Mouse (Mus musculus): ENCODE results near the gene Ggact. TPM values are rescaled to one million over a fixed set of nuclear protein-coding genes. Genes with fewer than 3 reads are reported as not detected.

The Ggact gene
- polyA plus RNA-seq, 1 experiment from 2014 or later = 25.0 TPM

GRCm38 (mm10) chr14:122901177-122901576, 12.4 kb downstream of the Ggact start:
- DNase-seq (ENCODE audit: low spot score) = no peak

DNA sequence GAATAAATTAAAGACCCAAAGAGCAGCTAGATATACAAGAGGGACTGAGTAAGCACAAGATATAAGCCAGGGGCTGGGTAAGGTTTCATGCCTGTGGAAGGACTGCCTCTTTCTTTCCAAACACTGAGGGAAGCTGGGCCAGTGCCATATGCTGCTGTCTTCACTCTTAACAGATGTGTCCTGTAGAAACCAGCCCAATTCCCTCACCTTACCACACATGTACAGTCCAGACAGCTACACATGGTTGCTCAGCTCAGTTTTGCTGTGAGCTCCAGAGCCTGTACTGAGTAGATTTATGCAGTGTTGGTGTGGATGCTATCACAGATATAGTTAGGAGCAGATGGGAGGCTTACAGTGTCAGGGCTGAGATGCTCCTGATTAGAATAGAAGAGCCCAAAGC, 12.9 kb downstream of the Ggact start:
- no peak for DNase-seq (ENCODE audit: low spot score)

DNA sequence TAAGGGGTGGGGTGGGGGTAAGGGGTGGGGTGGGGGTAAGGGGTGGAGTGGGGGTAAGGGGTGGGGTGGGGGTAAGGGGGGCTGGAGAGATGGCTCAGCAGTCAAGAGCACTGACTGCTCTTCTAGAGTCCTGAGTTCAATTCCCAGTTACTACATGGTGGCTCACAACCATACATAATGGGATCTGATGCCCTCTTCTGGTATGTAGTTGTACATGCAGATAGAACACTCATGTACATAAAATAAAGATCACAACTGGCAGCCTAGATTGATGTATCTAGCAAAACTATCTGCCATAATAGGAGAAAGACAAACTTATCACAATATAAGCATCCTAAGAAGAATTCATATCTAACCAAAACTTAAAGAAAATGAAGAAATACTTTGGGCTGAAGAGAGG, 15.0 kb downstream of the Ggact start:
- no peak for DNase-seq (ENCODE audit: low spot score)

GRCm38 (mm10) chr14:122896106-122896505, 17.5 kb downstream of the Ggact start:
- DNase-seq (ENCODE audit: low spot score) = no peak

GRCm38 (mm10) chr14:122891470-122891968, 22.0 kb downstream of the Ggact start:
- DNase-seq (ENCODE audit: low spot score) = no peak

GRCm38 (mm10) chr14:122888480-122888872, 25.1 kb downstream of the Ggact start:
- DNase-seq (ENCODE audit: low spot score) = no peak

DNA sequence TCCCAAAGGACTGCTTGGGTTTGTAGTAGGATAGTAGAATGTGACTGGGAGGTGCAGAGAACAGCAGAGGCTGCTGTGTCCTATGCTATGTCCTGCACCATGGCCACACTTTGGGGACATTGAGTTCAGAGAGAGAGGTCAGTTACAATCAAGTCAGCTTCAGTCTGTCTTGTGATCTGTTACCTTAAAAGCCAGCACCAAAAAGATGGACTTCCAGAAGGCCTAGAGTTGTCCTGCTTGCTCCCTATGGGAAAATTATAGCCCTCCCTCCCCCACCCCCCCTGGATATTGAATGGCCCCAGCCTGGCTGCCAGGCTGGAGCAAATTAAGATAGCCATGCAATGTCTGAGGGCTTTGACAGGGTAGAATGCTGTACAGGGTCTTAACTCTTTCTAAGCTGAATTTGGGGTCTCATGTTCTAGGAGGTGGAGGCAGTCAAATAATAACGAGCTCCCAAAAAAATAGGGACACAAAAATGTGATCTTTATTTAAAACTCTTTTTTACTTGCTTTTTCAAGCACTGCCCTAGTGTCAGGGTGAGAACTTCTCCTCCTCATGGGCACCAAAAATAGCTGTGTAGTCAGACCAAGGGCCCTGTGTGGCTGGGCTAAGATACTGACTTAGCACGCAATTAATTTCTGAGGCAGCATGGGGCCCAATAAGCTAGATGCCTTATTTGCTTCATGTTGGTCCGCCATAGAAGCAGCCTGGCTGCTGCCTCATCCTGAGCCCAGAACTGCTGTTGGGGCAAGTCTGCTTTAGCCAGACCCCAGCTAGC, 25.7 kb downstream of the Ggact start:
- DNase-seq (ENCODE audit: low spot score) = no peak

DNA sequence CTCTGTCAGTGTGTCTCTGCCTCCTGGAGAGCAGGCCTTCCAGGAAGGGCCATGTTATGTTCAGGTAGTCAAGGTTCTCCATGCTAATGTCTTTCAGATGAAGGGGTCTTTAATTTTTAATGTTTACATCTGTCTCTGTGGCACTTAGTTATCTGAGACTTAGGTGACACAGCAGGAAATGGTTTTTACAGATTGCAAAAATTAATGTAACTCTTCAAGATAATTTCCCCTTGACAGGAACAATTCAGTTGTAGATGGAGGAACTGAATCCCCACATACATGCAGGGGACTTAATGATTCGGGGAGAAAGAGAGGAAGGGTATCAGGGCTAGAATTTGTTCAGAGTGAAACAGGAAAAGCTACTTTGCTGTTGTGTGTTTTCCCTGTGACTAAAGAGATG, 26.3 kb downstream of the Ggact start:
- DNase-seq (ENCODE audit: low spot score) = no peak

- no peak for DNase-seq (ENCODE audit: low spot score)
These were observed 27.7 kb downstream of the Ggact start for GRCm38 (mm10) chr14:122885893-122886292.

- no peak for DNase-seq (ENCODE audit: low spot score)
These were observed 29.6 kb downstream of the Ggact start for GRCm38 (mm10) chr14:122883821-122884584.

GRCm38 (mm10) chr14:122883410-122883806, 30.1 kb downstream of the Ggact start:
- no peak for DNase-seq (ENCODE audit: low spot score)

DNA sequence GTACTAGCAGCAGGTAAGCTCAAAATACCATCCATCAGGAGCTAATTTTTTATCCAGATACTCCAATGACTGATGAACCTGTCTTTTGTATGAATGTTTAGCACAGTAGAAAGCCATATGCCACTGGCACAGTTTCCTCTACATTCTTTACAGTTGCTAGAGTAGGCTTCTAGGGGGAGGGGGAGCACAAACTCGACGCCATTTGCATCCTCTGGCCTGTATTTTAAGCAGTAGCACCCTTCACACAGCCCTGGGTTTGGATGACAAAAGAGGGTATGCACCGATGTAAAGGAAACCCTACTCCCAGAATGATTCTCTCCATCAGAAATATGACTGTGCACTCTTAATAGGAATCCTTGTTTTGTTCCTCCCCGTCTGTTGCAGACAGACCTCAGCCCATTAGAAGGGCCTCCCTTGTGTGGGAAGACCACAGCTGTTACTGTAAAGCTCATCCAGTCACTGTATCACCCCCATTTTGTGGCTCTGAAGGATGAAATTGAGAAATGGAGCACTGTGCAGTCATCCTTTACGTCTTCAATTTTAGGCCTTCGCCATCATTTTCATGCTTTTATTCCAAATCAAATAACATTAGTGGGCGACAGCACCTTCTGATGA, 30.7 kb downstream of the Ggact start:
- DNase-seq (ENCODE audit: low spot score) = no peak

GRCm38 (mm10) chr14:122882201-122882639, 31.3 kb downstream of the Ggact start:
- no peak for DNase-seq (ENCODE audit: low spot score)

DNA sequence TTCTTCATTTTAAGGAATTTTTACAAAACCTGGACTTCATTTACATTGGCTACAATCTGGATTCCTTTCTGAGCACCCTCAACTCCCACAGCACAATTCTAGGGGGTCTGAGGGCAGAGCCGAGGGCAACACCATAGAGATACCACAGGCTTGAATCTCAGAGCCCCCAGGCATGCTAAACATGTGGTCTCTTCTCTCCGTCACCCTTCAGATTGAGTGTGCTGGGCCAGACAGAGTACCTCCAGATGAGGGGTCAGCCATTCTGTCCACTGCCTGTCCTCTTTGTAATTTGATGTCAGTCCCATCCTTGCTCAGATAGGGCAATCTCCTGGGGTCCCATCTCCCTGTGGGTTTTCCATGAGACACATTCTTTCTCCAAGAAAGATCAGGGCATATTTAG, 31.9 kb downstream of the Ggact start:
- DNase-seq (ENCODE audit: low spot score) = no peak

GRCm38 (mm10) chr14:122880291-122880690, 33.3 kb downstream of the Ggact start:
- DNase-seq (ENCODE audit: low spot score) = no peak

DNA sequence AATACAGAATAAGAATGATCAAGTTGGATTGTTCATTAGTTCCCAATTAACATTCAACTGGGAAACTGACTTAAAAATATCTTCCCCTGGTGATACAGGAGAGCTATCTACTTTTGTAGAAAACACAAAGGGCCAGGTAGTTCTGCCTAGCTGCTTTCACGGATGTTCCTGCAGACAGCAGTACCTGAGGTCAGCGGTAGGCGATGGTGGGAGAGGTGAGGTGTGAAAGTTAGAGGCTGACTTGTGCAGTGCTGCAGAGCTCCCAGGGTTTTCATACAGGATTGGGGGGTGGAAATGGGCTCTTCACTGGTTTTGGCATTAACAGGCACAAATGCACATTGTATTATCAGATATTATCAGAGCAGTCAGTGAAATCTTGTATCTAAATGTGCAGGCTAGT, 35.8 kb downstream of the Ggact start:
- DNase-seq (ENCODE audit: low spot score) = no peak

GRCm38 (mm10) chr14:122876723-122877122, 36.8 kb downstream of the Ggact start:
- DNase-seq (ENCODE audit: low spot score) = no peak

- peak; percentile 72 for DNase-seq (ENCODE audit: low spot score)
These were observed 37.4 kb downstream of the Ggact start for GRCm38 (mm10) chr14:122876163-122876562.

GRCm38 (mm10) chr14:122875636-122876035, 37.9 kb downstream of the Ggact start:
- no peak for DNase-seq (ENCODE audit: low spot score)

- no peak for DNase-seq (ENCODE audit: low spot score)
These were observed 38.5 kb downstream of the Ggact start for GRCm38 (mm10) chr14:122875056-122875455.

DNA sequence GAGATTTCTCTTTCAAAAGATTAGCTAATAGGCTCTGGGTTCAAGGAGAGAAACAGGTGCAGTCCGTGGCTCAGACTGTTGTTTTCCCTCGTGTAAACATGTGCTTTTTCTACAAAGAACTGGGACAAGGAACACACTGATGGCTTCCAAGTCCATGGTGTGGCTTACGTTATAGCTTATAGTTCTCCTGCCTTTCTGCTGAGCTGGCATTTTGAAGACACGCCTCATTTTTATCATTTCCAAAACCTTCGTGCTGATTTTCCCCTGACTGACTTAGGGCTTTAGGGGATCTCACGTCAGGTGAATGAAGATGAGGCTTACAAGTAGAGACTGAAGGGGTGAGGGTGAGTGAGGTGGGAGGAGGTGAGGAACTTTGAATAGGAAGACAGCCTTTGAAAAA, 40.9 kb downstream of the Ggact start:
- DNase-seq (ENCODE audit: low spot score) = no peak
